Mouse (Mus musculus): Measurements from ENCODE around the gene Myo1a.
"Not testable (repeated sequence)": the region's sequence is repeated elsewhere in the genome, so short reads cannot be mapped to it uniquely, and the experiment has no call there.

Gene Myo1a

GRCm38 (mm10) chr10:127704766-127705220, at the start of gene Myo1a:
Gene Myo1a (plus strand): TSS chr10:127705170.
- no peak for DNase-seq

- not testable (repeated sequence) for DNase-seq
These were observed 47.4 kb upstream of the Myo1a start for GRCm38 (mm10) chr10:127657617-127658016.

DNA sequence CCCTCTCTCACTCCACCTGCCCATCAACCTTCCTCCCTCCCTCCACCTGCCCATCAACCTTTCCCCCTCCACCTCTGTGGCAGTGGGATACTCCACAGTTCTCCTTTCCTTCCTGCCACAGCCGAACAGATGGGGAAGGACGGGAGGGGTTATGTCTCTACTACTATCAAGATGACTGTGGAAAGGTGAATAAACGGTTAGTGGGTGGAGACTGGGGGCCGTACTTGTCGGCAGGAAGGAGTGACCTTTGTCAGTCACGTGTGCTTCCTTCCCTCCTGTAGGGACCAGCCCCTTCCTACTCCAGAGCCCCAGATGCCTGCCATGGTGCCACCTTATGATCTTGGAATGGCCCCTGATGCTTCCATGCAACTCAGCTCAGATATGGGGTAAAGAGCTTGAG, 46.9 kb upstream of the Myo1a start:
- no peak for DNase-seq

DNA sequence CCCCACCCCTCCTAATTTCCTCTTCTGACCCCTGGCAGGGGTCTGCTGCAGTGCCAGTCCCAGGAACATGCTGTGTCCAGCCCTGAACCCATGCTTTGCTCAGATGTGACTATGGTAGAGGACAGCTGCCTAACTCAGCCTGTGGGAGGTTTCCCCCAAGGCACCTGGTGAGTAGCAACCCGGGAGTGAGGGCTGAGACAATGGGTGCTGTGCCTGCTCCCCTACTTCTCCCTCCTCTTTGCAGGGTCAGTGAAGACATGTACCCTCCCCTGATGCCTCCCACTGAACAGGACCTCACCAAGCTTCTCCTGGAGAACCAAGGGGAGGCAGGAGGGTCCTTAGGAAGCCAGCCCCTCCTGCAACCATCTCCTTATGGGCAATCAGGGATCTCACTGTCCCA, 45.4 kb upstream of the Myo1a start:
- no peak for DNase-seq

DNA sequence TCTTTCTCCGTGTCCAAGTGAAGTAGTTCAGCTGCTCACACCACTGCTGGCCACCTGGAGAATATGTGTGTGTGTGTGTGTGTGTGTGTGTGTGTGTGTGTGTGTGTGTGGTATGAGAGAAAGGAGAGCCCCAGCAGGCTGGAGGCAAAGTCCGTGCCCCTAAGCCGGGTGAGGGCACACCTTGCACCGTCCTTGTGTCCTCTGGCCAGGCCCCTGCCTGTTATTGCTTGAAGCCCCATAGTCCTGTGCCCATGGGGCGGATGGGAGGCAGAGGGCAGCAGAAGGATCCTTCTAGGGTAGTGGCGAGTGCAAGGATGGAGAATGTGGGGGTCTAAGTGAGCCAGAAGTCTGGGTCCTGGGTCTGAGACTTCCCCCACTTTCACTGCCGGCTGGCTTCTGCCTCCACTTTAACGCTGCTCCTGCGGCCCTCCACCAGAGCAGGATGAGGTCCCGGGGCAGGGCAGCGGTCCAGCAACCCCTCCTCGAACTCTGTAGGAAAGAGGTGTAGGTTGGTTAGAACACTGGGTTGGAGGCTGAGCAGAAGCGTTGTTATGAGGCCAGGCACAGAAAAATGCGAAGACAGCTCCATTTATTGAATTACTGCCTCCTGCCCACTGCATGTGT, 43.6 kb upstream of the Myo1a start:
- peak in 1 of 2 experiments; percentile 32 for DNase-seq

DNA sequence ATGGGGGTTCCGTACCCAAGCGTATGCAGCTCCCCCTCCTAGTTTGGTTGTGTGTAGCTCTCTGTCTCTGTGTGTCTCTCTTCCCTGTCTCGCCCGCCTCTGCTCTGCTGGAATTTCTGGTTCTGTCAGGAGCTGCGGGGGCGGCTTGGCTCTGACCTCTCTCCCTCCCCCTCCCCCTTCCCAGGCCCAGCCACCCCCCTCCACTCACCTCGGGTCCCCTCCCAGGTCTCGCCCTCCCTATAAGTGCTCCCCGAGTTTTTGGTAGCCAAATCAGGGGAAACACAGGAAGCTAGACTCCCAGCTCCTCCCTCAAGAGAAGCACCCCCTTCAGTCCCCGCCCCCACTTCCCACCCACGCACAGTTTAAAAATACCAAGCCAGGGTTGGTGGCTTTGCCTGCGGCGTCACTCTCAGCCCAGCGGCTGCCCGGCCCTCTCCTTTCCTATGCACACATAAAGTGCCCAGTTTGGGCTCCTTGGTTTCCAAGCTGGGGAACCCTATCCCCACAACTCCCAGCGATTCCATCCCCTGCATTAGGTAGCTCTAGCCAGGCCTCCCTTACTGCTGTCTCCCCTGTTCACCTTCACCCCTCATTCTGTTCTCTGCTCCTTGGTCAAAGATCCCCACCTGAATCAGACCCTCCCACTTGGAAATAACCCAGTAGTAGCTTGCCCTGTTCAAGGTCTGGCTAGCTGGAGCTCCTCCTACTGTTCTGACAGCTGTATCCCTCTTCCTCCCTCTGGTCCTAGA, 42.9 kb upstream of the Myo1a start:
- DNase-seq, result peak; percentile 65 to 67

DNA sequence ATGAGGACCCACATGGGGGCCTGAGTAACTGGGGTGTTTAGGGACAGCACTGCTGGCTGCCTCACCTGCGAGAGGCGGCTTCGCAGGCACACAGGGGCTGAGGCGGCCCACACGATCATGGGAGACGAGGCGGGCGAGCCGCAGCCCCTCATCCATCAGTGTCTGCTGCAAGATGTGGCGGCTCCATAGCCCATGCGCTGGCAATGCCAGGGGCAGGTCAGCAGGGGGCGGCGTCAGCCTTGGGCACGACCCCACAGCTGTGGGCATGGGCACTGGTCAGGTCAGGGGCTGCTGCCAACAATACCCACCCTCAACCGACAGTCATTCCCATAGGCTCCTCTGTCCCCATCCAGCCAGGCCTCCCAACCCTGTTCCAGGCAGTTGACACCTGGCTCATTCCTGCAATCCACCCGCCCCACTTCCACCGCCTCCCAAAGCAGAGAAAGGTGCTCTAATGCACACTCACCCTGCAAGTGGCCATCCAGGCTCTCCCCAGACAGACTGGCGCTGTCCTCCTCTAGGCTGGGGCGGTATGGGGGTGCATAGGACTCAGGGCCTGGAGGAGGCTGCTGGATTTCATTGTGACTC, 42.2 kb upstream of the Myo1a start:
- DNase-seq, result peak; percentile 60 to 69

DNA sequence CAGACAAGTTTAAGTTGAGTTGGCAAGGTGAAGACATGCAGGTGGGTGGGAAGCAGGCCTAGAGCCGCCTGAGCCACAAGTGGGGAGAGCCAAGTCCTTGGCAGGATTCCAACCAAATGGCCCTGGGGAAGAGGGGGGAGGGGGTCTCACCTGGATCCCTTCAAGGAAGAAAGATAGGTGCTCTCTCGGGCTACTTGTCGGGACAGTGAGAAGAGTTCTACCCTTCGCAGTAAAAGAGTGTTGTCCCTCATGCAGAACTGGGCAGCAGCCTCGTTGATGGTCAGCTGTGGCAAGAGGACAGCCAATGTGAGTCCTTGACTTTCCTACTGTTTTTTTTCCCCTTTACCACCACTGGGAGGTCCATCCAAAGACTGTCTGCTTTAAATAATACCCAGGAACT, 41.4 kb upstream of the Myo1a start:
- DNase-seq, result no peak

- DNase-seq, result no peak
These were observed 40.8 kb upstream of the Myo1a start for GRCm38 (mm10) chr10:127664166-127664565.

DNA sequence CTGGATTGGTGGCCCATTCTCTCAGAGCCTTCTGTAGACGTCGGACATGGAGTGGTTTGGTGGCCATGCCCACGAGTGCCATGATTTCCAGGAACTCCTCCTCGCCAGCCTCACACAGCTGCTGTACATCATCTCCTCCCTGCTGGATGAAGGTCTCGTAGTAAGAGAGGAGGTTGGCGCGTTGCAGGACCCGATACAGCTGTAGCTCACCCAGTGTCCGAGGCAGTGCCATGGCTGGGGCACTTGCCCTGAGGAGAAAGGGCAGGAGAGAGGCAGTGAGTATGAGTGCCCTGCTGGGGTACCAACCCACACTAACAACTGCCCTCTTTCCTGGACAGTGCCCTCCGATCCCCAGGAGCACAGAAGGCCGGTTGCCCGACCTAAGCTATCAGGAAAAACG, 40.1 kb upstream of the Myo1a start:
- no peak for DNase-seq

DNA sequence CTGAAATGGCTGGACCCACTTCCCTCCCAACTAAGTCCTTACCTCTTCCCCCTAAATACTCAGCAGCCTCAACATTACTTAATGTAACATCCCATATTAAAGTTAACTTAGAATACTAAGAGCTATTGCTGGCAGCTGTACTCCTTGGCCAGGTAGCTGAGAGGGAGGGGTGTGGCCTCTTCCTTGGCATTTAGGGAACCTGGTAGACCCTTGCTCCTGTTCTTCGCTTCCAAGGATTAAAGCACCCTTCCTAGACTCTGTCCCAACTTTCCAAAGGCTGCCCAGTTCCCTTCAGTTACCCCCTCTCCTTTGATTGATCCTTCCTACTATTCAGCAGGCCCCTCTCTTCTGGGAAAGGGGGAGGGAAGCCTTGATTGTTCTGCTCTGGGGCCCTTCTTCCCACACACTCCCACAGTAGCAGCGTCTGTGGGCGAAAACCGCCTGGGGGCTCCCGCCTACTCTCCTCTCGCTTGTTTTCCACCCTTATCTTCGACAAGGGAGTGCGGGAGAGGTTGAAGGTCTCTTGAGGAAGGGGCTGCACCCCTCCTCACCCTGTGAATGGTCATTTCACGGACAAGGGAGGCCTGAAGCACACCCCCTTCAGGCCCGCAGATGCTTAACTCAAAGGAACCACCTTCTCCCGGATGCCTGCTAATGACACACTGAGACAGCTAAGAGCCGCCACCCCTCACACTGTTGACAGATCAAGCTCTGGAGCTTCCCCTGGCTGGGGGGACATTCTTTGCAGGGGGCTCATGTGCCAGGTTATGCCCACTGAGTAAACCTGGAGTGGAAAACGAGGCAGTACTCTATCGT, 39.4 kb upstream of the Myo1a start:
- DNase-seq, result no peak

DNA sequence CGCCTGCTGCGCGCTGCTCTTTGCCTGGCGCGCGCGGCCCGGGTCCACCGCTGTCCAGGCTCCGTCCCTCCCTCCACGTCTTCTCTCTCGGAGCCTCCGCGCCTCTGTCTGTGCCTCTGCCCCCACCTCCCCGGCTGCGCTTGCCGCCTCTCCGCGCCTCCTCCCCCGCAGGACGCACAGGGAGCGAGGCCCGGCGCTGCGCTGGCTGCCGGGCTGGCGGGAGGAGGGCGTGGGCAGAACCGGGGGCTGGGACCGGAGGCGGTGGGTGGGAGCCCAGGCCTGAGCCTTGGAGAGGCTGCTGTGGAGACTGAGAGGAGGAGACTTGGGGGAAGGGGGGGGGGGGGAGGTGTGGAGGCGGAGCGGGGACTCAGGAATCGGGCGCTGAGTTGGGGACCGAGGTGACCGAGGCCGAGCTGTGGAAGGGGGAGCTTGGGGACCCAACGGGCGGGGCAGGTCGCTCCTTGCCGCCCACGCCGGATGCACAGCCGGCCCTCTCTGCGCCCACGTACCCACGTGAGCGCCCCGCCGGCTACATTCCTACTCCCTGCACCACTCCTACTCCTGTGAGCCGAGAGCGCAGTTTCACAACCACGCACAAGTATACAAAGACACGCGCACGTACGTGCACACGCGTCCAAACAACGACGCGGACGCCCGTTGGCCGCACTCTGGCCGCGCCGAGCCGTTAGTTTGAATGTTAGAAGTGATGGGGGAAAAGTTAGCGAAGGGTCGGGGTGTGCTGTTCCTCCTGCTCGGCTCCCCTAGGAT, 38.3 kb upstream of the Myo1a start, which contains the start of gene Nemp1:
Gene Nemp1, plus strand, starts transcription at position 401 of the 768 bp plus-strand sequence.
- peak; percentile 64 to 70 for DNase-seq

- DNase-seq, result peak; percentile 62
These were observed 37.5 kb upstream of the Myo1a start for GRCm38 (mm10) chr10:127667269-127668092.

- DNase-seq, result peak; percentile 69 to 72
These were observed 36.6 kb upstream of the Myo1a start, which contains the start of gene Nab2 for GRCm38 (mm10) chr10:127668093-127669050. Gene Nab2 (minus strand): TSS chr10:127668568.

DNA sequence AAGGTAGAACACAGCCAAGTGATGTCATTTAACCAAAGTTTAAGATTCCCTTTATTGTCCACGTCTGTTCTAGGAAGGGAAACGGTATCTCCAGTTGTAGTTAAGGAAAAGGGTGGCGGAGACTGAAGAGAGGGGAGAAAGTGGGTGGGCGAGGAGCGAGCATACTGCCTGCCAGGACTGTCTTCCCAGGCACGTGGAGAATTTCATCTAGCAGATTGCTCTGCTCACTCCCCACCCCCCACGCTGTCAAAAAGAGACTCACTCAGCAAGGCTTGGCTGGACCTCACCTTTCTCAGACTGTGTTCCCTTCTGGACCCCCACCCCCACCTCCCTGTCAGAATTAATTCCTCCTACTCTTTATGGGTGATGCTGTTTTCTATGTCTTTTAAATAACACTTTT, 35.8 kb upstream of the Myo1a start:
- DNase-seq, result peak; percentile 72 to 77

DNA sequence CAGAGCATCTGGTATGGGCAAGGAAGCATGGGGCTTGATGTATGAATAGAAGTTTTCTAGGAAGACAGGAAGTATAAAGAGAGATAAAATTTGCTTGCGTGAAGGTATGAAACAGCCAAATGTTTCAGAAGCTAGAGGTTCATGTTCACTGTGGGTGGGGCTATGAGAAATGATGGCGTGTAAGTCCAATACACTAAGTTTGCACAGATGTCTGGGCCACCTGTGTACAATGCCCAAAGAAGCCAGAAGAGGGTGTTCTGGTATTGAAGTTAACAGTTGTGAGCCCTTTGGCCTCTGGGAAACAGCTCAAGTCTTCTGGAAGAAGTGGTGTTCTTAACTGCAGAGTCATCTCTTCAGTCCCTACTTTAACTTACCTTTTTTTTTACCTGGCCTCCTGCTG, 34.8 kb upstream of the Myo1a start:
- DNase-seq, result no peak

DNA sequence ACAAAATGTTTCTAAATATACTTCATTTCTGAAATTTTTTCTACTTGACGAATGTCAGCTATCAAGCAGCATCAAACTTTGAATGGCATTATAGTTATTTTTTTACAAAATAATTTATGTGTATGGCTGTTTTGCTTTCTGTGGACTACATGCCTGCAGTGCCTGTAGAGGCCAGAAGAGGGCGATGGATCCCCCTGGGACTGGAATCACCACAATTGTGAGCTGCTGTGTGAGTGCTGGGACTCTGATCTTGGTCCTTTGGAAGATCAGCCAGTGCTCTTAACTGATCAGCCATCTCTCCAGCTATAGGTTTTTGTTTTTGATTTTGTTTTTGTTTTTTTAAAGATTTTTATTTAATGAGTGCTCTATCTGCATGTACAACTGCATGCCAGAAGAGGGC, 33.7 kb upstream of the Myo1a start:
- peak; percentile 42 to 57 for DNase-seq

DNA sequence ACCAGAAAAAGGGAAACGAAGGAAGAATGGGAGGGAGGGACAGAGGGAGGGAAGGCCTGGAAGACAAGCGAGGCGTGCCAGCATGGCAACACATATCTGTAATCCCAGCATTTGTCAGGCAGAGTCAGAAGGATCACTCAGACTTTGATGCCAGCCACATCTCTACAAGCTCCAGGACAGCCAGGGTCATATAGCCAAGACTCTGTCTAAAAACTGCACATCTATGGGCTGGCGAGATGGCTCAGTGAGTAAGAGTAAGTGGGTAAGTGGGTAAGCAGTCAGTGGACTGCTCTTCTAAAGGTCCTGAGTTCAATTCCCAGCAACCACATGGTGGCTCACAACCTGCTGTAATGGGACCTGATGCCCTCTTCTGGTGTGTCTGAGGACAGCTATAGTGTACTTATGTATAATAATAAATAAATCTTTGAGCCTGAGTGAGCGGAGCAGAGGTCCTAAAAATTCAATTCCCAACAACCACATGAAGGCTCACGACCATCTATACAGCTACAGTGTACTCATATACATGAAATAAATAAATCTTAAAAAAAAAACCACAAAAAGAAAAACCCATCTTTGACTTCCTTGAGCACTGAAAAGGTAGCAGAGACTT, 30.8 kb upstream of the Myo1a start:
- DNase-seq, result no peak

GRCm38 (mm10) chr10:127674794-127675522, 30.0 kb upstream of the Myo1a start:
- peak; percentile 89 to 90 for DNase-seq
